Mouse (Mus musculus) ES-CJ7 (cell line): ENCODE measurements at regions not wholly inside any gene's neighbourhood (a gene's known extent, or its start where the extent isn't known, plus 50 kb on each side); places are given as distances from the start of the nearest gene placed in this dataset.

Experiments
- DNase-seq: peaks from one replicate; pipeline ENCODE4 v3.0.0; 2011; ENCODE audit warnings: low read depth, low spot score

DNA sequence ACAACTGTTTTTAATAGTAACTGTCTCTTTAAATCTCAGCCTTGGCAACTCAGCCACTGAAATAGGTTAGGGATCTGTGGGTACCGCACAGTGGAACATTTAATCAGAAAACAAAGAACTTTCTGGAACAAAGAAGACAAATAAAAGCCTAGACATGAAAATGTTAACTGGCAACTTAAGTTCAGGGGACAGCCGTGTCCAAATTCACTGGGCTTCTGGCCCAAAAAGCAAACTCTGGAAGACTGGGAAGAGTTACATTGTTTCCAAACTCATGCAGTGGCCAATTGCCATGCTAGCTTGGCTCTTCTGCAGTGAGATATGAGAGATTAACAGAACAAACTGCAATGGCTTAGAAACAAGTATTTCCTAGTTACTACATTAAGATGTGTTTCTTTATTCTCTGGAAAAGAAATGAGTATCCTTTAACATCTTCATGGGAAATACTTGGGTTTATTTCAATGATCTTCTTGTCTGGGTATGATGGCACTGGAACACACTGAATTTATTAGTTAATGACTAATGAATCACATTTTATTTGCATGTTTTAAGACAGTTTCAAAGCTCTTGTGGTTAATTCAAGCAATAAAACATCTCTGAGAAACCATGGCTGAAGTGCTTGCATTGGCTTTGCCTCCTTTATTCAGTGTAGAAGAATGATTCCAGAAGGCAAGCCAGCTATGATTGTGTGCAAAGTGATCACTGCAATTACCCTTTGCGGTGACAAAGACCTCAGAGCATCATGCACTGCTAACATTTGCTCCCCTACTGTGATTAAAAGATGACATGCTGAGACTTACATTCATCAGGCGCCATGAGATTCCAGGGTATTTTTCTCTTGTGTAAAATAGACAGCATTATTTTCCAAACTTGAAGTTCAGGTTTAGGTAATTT, 259.2 kb upstream of the Tbl1xr1 start:
- no peak for DNase-seq

DNA sequence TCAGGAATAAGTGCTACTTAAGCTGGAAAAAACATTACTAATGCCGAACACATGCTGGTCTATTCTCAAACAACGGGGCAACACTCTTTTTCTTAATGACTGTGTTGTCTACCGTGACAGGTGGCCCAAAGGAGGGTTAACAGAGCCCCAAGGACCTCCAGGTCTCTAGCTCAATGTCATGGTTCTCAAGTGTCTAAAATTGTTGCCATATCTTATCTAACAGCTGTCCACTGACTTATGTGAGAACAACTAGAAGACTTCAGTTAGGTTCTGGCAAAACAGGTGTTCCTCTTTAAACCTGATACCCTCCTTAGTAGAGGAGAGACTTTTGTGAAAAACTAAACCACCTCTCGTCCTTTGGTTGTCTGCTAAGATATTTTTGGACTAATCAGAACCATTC, 257.4 kb upstream of the Tbl1xr1 start:
- DNase-seq, result no peak

DNA sequence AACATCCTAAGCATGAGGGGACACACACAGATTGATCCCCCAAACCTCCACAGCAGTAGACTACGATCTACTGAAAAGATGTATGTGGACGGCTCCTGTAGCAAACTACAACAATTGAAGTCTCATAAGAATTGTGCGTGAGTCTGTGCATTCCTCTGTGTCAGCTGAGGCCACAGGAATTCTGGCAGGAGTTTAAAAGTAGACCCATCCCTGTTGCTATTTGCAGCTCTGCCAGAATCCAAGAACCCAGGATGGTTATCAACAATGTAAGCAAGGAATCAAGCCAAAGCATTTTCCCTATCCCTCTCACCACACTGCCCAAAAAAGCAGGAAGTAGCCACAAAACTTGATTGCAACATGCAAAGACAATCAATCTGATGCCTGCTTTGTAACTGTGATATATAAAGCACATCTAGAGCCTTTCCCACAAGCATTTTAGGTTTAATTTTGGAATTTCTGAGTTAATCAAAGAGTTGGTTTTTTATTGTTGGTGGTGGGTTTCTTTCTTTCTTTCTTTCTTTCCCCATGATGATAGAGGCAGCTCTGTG, 256.3 kb upstream of the Tbl1xr1 start:
- no peak for DNase-seq

DNA sequence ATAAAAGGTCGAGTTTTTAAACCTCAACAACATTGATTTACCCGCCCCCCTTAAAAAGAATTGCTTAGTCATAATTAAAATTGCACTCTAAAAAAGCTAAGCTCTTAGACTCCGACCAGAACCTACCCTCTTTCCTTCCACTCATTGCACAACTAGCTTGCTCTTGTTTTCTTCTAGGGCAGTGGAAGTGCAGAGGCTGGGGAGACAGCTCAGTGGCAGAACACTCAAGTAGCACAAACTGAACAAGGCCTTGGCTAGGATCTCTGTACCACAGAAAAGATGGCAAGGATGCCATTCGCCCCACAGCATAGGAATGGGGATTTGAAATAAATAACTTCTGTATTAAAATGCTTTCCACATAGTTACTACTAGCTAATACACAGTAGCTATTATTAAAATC, 253.8 kb upstream of the Tbl1xr1 start:
- DNase-seq, result no peak

DNA sequence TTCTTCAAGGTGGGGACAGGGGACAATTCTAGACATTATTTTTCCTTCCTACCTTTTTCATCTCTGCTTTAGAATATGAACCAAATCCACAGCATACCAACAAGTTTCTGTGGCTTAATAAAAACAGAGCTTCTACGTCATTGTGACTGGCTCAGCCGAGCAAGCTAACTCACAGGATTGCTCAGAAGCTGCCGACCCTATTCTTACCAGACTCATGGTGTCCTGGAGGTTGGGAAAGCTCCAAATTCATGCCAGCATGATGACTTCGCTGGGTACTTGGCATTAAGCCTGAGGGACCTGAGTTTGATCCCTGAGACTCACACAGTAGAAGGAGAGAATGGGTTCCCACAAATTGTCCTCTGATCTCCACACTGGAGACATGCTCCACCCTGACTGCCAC, 253.1 kb upstream of the Tbl1xr1 start:
- no peak for DNase-seq

DNA sequence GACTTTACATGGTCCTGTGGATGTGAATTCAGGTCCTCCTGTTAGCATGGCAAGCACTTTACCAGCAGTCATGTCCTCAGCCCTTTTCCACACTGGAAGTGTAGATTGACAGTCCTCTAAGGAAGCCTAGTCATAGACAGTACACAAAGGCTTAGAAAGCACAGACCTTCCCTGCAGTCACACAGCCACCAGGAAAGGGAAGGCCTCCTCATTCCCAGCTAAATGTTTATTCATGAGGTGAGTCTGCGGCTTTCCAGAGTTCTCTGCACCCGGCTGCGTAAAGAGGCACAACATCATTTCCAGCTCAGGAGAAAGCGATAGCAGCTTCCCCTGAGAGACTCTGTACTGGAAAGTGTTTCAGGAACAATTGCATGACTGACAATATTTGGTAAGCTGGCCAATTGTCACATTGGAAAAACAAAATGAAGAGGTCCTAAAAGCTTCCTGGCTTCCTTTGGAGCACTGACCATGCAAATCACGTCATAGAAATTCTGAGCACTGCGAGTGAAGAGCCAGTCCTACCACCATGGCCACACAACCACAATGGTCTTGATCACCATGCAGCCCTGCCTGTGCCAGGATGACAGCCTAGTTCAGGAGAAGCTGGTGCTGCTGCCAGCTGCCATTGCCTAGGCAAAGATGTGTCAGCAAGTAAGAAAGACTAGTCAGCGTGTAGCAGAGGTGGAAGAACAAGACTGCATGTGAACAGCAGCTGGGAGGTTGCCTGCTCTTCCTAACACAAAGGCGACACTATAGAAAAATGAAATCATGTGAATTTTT, 252.2 kb upstream of the Tbl1xr1 start:
- no peak for DNase-seq

DNA sequence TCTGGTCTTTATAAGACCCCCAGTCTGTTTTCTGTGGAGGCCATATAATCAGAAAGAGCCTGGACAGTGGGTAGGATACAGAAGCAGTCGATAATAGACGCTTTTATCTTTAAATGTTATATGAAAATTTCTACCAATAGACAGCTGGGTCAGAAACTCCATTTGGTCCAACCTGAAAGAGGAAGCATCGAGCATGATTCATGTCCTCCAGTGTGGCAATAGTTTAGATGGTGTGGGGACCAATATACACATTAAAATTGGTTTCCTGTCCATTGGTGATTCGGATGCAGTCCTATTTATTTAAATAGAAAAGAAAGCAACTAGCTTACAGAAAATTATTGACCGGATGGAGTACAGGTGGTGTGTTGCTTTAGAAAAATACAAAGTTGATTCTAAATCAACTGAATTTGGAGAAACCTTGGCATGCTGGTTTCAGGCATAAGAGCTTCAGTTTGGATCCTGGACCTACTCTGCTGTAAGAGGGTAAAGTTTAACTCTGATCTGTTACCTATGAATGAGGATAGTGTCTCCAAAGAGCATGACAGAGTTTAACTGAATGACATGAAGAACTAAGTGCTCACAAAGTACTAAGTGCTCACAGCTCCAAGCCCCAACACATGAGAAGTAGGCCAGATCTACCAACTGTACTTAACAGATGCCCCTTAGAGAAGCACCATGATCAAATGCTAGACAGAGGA, 251.4 kb upstream of the Tbl1xr1 start:
- DNase-seq, result no peak

DNA sequence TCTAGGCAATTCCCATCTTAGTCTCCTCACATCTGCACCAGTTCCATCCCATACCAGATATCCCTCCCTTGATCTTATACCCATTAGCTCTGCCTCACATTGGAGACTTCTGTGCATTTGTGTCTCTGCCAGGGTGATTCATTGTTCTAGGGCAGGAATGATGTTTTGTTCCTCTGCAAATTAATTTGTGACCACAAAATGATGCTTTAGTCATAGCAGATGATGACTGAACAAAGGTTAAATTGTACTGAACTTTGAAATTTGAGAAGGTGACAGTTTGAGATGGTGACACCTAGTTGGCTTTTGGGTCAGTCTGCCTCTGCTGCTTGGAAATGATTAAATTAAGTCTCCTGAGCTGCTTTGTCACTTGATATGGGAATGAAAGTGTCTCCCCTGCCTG, 248.8 kb upstream of the Tbl1xr1 start:
- DNase-seq, result no peak

DNA sequence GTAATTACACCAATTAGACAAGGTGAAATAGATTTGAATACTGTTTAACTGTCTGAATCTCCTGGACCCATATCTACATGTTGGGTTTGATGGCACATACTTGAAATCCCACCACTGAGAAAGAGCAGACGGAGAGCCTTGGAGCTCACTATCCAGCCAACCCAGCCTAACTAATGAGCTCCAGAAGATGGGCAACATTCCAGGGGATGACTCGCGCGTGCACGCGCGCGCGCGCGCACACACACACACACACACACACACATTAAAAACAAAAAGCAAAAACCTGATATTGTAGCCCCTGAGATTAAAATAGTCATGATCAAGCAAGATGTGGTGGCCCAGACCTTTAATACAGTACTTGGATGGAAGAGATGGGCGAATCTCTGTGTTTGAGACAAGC, 243.3 kb upstream of the Tbl1xr1 start:
- DNase-seq, result no peak

DNA sequence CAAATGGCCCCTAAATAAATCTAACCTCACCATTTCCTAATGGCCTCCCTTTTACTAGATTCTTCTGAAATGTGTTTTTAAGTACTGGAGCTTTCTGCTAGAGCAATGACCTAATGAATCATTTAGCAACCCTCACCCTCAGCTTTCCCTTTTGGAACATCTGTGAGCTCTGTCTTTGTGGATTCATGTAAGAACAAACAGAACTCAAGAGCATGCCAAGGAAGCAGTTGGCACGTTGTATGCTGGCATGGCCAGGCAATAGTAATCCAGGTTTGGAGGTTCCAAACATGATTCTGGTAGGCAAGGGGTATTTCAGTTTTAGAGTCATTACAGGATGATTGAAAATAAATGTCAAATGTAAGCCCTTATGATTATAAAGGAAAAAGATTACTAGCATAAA, 240.9 kb upstream of the Tbl1xr1 start:
- no peak for DNase-seq

DNA sequence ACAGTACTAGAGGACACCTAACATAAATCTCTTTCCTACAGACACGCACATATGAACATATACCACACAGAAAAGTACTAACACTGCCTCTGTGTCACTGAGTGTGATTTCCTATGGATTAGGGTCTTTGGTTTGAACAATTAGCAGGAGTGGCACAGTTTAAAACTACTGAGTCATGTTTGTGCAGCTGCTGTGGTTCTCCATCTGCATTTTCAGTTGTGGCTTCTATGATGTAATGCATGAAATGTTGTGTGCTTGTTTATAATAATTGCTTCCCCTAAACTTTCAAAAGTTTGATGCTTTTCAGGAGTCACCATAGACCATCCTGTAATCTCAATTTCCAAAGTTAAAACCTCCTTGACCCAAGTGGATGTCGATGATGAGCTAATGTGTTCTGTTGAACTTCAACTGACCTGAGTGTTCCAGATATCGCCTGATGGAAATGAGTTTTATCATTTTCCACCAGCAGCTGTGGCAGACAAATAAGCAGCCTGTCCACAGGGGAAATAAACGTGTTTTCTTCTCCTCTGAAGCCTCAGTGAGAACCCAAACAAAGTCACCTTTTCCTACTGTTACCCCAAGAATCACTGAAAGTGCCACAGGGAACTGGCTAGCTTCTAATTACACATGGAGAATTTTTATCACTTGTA, 239.0 kb upstream of the Tbl1xr1 start:
- DNase-seq, result no peak

DNA sequence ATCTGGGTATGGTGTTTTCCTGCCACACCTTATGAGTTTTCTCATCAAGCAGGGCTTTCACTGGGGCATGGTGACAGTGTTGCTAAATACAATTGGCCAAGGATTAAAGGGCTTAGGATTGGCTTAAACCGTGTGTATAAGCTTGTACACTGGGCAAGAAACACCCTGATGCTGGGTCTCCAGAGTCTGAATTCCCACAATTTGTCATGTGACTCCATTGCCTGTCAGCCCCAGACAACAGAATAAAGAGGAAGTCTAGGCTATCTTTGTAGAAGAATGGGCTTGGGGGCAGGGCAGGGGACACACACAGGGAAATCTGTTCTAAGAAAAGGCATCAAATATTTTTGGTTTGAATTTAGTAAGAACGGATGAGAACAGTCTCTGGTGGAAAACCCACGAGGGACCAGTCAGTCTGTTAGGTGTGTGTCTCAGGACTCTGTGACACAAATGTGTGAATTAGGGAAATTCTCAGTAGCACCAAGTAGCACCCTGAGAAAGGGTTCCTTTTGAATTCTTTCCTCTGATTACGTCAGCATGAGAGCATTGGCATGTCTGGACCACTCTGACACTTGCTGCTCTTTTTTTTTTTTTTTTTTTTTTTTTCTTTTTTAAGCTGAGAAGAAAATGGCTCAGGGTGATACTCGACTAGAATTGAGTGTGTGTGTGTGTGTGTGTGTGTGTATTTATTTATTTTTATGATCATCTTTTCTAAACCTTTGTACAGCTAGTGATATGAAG, 235.5 kb upstream of the Tbl1xr1 start:
- DNase-seq, result no peak

DNA sequence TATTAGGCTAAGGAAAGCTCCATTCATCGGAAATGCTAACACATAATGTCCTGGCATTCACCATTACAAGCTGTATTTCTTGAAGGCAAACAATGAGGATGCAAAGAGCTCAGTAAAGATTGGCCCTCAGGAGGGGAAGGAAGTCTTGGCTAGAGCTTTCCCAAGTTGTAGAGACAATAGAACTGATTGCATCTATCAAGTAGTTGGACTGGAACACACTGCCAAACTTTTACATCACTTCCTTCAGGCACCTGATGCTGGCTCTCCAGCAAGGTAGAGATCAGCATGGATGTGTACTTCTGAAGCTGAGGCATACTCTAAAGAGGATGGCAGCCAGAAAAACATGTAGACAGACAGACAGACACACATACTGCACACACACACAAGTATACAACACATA, 234.9 kb upstream of the Tbl1xr1 start:
- DNase-seq, result no peak

DNA sequence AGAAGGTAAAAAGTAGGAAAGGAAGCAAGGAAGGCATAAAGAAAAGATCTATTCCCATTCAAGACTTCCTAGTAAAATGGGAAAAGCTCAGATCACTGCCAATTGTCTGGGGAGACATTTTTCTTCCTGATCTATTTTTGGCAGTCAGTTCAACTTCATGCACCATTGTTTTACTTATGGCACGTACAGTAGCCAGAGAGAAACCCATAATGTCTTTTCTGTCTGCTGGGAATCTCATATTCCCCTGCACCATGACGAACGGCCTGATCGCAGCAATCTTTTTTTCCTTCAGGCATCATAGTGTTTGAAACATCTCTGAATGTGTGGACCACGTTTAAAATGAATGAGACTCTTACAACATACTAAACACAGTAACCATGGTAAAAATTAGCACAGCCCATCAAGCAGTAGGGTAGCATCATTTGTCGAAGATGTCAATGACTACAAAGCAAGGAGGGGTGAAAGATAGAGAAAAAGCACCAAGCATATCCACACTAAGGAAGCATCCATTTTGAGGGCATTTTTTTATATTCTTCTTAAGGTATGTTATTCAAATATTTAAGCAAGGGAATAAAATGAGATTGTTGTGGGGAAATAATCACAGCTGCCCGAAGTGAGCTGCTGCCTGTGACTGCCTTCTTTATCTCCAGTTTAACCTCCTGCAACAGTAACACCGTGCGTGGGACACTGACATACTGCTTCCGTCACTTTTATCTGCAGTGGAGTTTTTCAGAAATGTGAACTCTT, 233.7 kb upstream of the Tbl1xr1 start:
- no peak for DNase-seq

DNA sequence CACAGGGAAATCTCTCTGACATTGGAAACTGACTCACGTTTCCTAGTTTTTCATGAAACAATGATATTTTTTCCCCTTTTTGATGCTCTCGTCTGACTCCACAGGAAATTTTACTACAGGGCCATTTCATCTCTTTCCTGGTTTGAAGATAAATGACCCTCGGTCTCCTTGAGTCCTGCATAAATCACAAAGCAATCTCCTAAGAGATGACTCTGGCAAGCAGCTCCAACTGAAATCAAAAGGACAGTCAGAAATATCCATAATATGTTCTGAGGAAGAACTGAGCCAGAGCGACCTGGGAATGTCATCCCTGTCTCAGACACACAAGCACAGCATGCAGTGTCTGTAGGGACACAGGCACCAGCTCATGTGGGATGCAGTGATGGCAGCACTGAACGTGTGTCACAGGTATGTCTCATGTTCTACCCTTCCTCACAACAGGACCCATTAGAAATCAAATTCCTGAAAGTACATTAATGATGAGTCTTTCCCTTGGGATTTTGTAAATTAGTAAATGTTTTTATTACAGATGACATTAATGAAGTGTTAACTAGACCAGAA, 233.1 kb upstream of the Tbl1xr1 start:
- no peak for DNase-seq

DNA sequence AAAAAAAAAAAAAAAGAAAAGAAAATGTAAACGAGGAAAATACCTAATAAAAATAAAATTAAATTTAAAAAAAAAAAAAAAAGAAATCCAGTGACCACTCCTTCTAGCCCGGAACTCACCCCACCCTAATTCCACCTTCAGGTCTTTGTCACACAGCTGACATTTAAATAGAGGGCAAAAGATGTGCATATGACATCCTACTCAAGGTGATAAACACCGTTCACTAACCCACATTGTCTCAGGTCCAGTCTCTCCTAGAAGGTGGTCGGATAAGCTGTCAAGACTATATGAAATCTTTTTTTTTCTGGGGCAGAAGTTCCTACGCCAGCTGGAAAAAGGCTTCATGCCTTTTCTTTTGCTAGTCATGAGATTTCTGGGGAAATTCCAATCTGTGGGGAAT, 226.6 kb upstream of the Tbl1xr1 start:
- DNase-seq, result peak; percentile 57

DNA sequence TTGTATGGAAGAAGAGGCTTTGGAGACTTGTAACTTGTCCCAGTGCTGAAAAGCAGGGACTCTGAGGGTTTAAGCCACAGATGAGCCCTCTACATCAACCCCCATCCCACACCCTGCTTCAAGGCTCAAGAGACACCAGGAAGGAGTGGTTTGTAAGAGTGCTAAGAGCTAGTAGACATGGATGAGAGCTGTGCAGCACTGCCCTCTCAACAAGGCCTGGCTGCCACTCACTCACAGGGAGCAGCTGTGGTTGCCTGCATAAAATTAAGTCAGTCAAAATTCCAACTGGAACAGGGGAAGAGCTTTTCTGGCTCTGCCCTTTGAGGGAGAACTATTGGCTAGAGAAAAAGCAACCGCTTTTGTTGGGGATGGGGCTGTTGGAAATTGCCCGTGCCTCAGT, 225.5 kb upstream of the Tbl1xr1 start:
- DNase-seq, result peak; percentile 45

DNA sequence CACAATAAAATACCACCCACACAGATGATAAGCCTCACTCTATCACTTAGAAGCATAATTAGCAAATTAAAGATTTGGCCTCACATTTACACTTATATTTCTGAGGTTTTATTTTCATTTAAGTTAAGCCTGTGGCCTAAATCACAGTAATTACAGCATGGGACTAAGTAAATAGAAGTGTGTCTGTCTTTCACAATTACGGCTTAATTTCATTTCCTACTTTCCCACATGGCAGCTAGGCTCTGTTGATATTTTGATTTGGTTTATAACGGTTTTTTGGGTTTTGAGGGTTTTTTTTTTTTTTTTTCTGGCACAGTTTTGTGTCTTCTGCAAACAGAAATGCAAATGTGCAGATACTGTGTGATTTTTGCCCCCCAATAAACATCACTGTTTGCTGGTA, 222.1 kb upstream of the Tbl1xr1 start:
- no peak for DNase-seq

DNA sequence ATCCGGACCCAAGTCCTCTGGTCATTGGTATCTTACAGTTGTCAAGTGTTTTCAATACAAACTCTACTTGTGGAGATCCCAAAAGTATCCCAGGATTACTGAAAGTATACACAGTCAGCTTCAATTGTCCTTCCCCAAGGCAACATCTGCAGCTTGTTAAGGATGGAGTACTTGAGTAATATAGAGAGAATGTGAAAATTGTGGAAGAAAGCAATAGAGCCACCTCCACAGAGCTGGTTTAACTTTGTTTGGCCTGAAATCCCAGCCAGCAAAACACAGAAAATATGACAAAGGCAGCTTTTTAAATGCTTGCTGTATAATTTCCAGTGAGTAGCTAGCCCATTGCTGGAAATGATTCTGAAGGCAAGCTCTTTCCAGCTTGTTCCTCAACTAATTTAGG, 217.0 kb upstream of the Tbl1xr1 start:
- no peak for DNase-seq
